Mouse (Mus musculus): Measurements from ENCODE around the gene Vhl.

- peak; percentile 78 for TF ChIP-seq POLR2A (IDR thresholded peaks at IDR 0.05; ENCODE audit: borderline replicate concordance, insufficient read depth, low read length)
- TF ChIP-seq CTCF (IDR thresholded peaks at IDR 0.05; ENCODE audit: borderline replicate concordance, insufficient read depth, low read depth, low read length) = peak; percentile 57; the same call in 1 of the 2 replicates
Measured at GRCm38 (mm10) chr6:113604432-113605223, 19.1 kb upstream of the Vhl start, which contains the start of gene Brk1.

Data from cerebellum, adult 2 months (tissue).